Mouse (Mus musculus): ENCODE data around the gene Ndufaf2.

Gene Ndufaf2

GRCm38 (mm10) chr13:108040451-108040850, 118.0 kb downstream of the Ndufaf2 start:
- DNase-seq (ENCODE audit: extremely low read depth, low read depth), result no peak

- DNase-seq (ENCODE audit: extremely low read depth, low read depth), result no peak
Observed at GRCm38 (mm10) chr13:108039902-108040301, 118.5 kb downstream of the Ndufaf2 start.

GRCm38 (mm10) chr13:108039375-108039774, 119.0 kb downstream of the Ndufaf2 start:
- no peak for DNase-seq (ENCODE audit: extremely low read depth, low read depth)

GRCm38 (mm10) chr13:108032789-108033188, 125.6 kb downstream of the Ndufaf2 start:
- no peak for DNase-seq (ENCODE audit: extremely low read depth, low read depth)

GRCm38 (mm10) chr13:108025802-108026201, 132.6 kb downstream of the Ndufaf2 start:
- DNase-seq (ENCODE audit: extremely low read depth, low read depth), result no peak

- no peak for DNase-seq (ENCODE audit: extremely low read depth, low read depth)
Observed at GRCm38 (mm10) chr13:108017349-108017748, 141.1 kb downstream of the Ndufaf2 start.

GRCm38 (mm10) chr13:108015166-108015565, 143.3 kb downstream of the Ndufaf2 start:
- no peak for DNase-seq (ENCODE audit: extremely low read depth, low read depth)

- no peak for DNase-seq (ENCODE audit: extremely low read depth, low read depth)
Observed at GRCm38 (mm10) chr13:108013839-108014238, 144.6 kb downstream of the Ndufaf2 start.

GRCm38 (mm10) chr13:108013110-108013509, 145.3 kb downstream of the Ndufaf2 start:
- DNase-seq (ENCODE audit: extremely low read depth, low read depth), result no peak

GRCm38 (mm10) chr13:108007861-108008260, 150.6 kb downstream of the Ndufaf2 start:
- DNase-seq (ENCODE audit: extremely low read depth, low read depth), result no peak

- no peak for DNase-seq (ENCODE audit: extremely low read depth, low read depth)
Observed at GRCm38 (mm10) chr13:107996301-107996700, 162.1 kb downstream of the Ndufaf2 start.

- no peak for DNase-seq (ENCODE audit: extremely low read depth, low read depth)
Observed at GRCm38 (mm10) chr13:107995211-107995610, 163.2 kb downstream of the Ndufaf2 start.

- no peak for DNase-seq (ENCODE audit: extremely low read depth, low read depth)
Observed at GRCm38 (mm10) chr13:107992573-107992972, 165.8 kb downstream of the Ndufaf2 start.

- no peak for DNase-seq (ENCODE audit: extremely low read depth, low read depth)
Observed at GRCm38 (mm10) chr13:107984641-107985040, 173.8 kb downstream of the Ndufaf2 start.

GRCm38 (mm10) chr13:107984186-107984585, 174.2 kb downstream of the Ndufaf2 start:
- no peak for DNase-seq (ENCODE audit: extremely low read depth, low read depth)

GRCm38 (mm10) chr13:107983231-107983847, 175.1 kb downstream of the Ndufaf2 start:
- DNase-seq (ENCODE audit: extremely low read depth, low read depth), result peak; percentile 3

GRCm38 (mm10) chr13:107979461-107979860, 179.0 kb downstream of the Ndufaf2 start:
- no peak for DNase-seq (ENCODE audit: extremely low read depth, low read depth)

- no peak for DNase-seq (ENCODE audit: extremely low read depth, low read depth)
Observed at GRCm38 (mm10) chr13:107976886-107977656, 181.4 kb downstream of the Ndufaf2 start.

GRCm38 (mm10) chr13:107972451-107972850, 186.0 kb downstream of the Ndufaf2 start:
- DNase-seq (ENCODE audit: extremely low read depth, low read depth), result no peak

- DNase-seq (ENCODE audit: extremely low read depth, low read depth), result no peak
Observed at GRCm38 (mm10) chr13:107971868-107972267, 186.6 kb downstream of the Ndufaf2 start.

GRCm38 (mm10) chr13:107970422-107971142, 187.8 kb downstream of the Ndufaf2 start:
- DNase-seq (ENCODE audit: extremely low read depth, low read depth), result no peak

- no peak for DNase-seq (ENCODE audit: extremely low read depth, low read depth)
Observed at GRCm38 (mm10) chr13:107969961-107970391, 188.4 kb downstream of the Ndufaf2 start.
